Mouse (Mus musculus) forebrain, postnatal 0 days (tissue): ENCODE measurements around the gene Krtap4-8. TPM values are rescaled to one million over a fixed set of nuclear protein-coding genes. Genes with fewer than 3 reads are reported as not detected.
"Not testable (repeated sequence)": the region's sequence is repeated elsewhere in the genome, so short reads cannot be mapped to it uniquely, and the experiment has no call there.

Source experiments
- ATAC-seq: fragments of 200-750 bp; cut with Nextera tagmentation; 2 replicates; pipeline ENCODE4 v1.8.0; 2017; ENCODE audit warnings: mild to moderate bottlenecking, moderate library complexity
- DNase-seq: peaks from one replicate; pipeline ENCODE4 v3.0.0-alpha.2; 2015
- H3K27ac ChIP-seq: fragments of 300-500 bp; sonication (generic); 2 replicates; pipeline ENCODE4 v1.5.1; 2014; ENCODE audit warnings: low read depth, mild to moderate bottlenecking, antibody characterized with exemption, low read length, moderate library complexity, mixed read lengths
- H3K27me3 ChIP-seq: fragments of 300-500 bp; sonication (generic); 2 replicates; pipeline ENCODE4 v1.6.1; 2014; ENCODE audit warnings: mild to moderate bottlenecking, low read length, mixed read lengths; ENCODE audit not compliant: insufficient read depth
- H3K36me3 ChIP-seq: fragments of 300-500 bp; sonication (generic); 2 replicates; pipeline ENCODE4 v1.6.1; 2014; ENCODE audit warnings: mild to moderate bottlenecking, moderate library complexity; ENCODE audit not compliant: insufficient read depth
- H3K4me1 ChIP-seq: fragments of 300-500 bp; sonication (generic); 2 replicates; pipeline ENCODE4 v1.6.1; 2014; ENCODE audit warnings: antibody characterized with exemption; ENCODE audit not compliant: insufficient read depth
- H3K4me2 ChIP-seq: fragments of 300-500 bp; sonication (generic); 2 replicates; pipeline ENCODE4 v1.6.1; 2014; ENCODE audit warnings: low read depth, mild to moderate bottlenecking, moderate library complexity
- H3K4me3 ChIP-seq: fragments of 300-500 bp; sonication (generic); 2 replicates; pipeline ENCODE4 v1.5.1; 2014; ENCODE audit warnings: low read depth, low read length, mixed read lengths
- H3K9ac ChIP-seq: fragments of 300-500 bp; sonication (generic); 2 replicates; pipeline ENCODE4 v1.6.1; 2014; ENCODE audit warnings: mild to moderate bottlenecking
- H3K9me3 ChIP-seq: fragments of 300-500 bp; sonication (generic); 2 replicates; pipeline ENCODE4 v1.6.1; 2016; ENCODE audit warnings: low read length
- CTCF ChIP-seq: sonication (generic); IDR thresholded peaks from 2 replicates; pipeline ENCODE4 v1.5.1; 2016; ENCODE audit warnings: antibody characterized with exemption, control low read depth, low read depth
- WGBS: fragments of 180-500 bp; shearing (Covaris S2); extraction: QIAGEN DNeasy Blood & Tissue Kit; methylation state at CpG from one replicate; pipeline ENCODE4 v1.1.7; 2014; 5-methylcytosine and 5-hydroxymethylcytosine counted together
- polyA plus RNA-seq: library from polyadenylated mRNA; unstranded; fragments of >200 nt; fragmentation: Nextera tagmentation; extraction: Ambion mirVana; gene quantifications from 2 replicates; pipeline ENCODE4 v1.2.1, GENCODE M21; 2015
- total RNA-seq: library from RNA; depleted of rRNA; stranded (reverse); fragments of >200 nt; gene quantifications from 2 replicates; pipeline ENCODE4 v1.2.3, GENCODE M21; 2014; rRNA removed

The Krtap4-8 gene
- total RNA-seq: not detected in 2 replicates
- not detected in 2 replicates for polyA plus RNA-seq

DNA sequence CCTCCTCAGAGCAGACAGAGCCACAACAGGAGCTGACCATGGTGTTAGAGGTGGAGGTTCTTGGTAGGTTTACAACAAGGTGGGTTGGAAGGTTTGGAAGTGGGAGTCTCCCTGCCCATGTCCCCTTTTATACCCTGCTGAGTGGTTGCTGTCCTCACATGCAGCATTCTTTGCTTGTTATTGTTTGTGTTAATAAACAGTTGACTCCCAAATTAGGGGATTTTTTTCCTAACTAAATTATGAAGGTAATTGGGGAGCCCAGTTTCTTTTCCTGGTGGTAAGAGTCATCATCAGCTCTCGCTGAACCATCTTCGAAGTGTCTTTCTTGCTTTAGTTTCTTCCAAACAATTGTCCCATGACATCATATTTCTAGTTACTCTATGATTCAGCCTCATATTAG is at the start of gene Krtap4-8:
Gene Krtap4-8 (minus strand): TSS at position 101 of the 400 bp plus-strand sequence.
- no peak for ATAC-seq
- Histone ChIP-seq H3K27me3 (no peaks in the 10 kb centered on the region), H3K4me3 (no peak within 1 kb of the TSS), H3K4me2 (no peak within 1 kb of the TSS), H3K27ac (no peak within 1 kb of the TSS), H3K9me3 (no peaks in the 10 kb centered on the region), H3K4me1 (no peaks in the 10 kb centered on the region), H3K9ac (no peak within 1 kb of the TSS), H3K36me3 (no peaks in the 10 kb centered on the region)
- no peak for DNase-seq
- no peak for TF ChIP-seq CTCF
- 97% methylated on average over 2 of the region's 2 CpGs for WGBS

DNA sequence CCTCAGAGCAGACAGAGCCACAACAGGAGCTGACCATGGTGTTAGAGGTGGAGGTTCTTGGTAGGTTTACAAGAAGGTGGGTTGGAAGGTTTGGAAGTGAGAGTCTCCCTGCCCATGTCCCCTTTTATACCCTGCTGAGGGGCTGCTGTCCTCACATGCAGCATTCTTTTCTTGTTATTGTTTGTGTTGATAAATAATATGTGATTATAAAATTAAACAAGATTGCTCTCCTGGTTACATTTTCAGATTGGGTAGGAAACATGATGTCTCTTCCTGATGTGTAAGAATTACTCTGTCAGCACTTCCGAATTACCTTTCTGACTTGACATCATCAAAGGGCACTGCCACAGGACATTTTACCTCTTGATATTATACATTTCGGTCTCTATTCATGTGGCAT is 35.1 kb upstream of the Krtap4-8 start, which contains the start of gene Gm11564:
Gene Gm11564 (minus strand): TSS at position 101 of the 400 bp plus-strand sequence.
- H3K36me3 ChIP-seq, DNase-seq, H3K9me3 ChIP-seq, H3K4me2 ChIP-seq, H3K4me3 ChIP-seq, ATAC-seq, H3K9ac ChIP-seq, H3K27me3 ChIP-seq, H3K27ac ChIP-seq, H3K4me1 ChIP-seq: not testable (repeated sequence)
- 83% methylated on average over 2 of the region's 2 CpGs for WGBS

- H3K4me3 ChIP-seq, H3K36me3 ChIP-seq, H3K4me2 ChIP-seq, H3K9me3 ChIP-seq, H3K4me1 ChIP-seq, H3K9ac ChIP-seq, ATAC-seq, DNase-seq, H3K27ac ChIP-seq, H3K27me3 ChIP-seq: not testable (repeated sequence)
These were observed 29.3 kb upstream of the Krtap4-8 start, which contains the start of gene Krtap4-13 for GRCm38 (mm10) chr11:99809792-99810191. Gene Krtap4-13, minus strand, starts transcription at chr11:99809892.

DNA sequence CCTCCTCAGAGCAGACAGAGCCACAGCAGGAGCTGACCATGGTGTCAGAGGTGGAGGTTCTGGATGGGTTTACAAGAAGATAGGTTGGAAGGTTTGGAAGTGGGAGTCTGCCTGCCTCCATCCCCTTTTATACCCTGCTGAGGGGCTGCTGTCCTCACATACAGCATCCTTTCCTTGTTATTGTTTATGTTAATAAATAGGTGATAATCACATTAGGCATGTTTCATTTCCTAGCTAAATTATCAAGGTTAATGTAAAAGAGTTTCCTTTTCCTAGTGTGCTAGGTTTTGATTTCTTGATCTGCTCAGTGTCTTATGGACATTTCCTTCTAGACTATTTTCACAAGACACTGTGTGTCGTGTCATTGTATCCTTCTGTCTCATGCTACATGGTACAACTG is 23.8 kb upstream of the Krtap4-8 start, which contains the start of gene Gm11554:
Gene Gm11554 (minus strand): TSS at position 101 of the 400 bp plus-strand sequence.
- not testable (repeated sequence) for H3K9me3 ChIP-seq, H3K27ac ChIP-seq, H3K4me3 ChIP-seq, H3K36me3 ChIP-seq, H3K27me3 ChIP-seq, H3K4me1 ChIP-seq, H3K9ac ChIP-seq, DNase-seq, ATAC-seq, H3K4me2 ChIP-seq
- no CpG with 5 or more reads among the region's 1 CpGs for WGBS

DNA sequence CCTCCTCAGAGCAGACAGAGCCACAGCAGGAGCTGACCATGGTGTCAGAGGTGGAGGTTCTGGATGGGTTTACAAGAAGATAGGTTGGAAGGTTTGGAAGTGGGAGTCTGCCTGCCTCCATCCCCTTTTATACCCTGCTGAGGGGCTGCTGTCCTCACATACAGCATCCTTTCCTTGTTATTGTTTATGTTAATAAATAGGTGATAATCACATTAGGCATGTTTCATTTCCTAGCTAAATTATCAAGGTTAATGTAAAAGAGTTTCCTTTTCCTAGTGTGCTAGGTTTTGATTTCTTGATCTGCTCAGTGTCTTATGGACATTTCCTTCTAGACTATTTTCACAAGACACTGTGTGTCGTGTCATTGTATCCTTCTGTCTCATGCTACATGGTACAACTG is 18.3 kb upstream of the Krtap4-8 start, which contains the start of gene Gm11569:
Gene Gm11569 (minus strand): TSS at position 101 of the 400 bp plus-strand sequence.
- H3K9me3 ChIP-seq, H3K4me3 ChIP-seq, ATAC-seq, H3K27ac ChIP-seq, H3K4me1 ChIP-seq, H3K27me3 ChIP-seq, DNase-seq, H3K4me2 ChIP-seq, H3K9ac ChIP-seq, H3K36me3 ChIP-seq: not testable (repeated sequence)
- WGBS: no CpG with 5 or more reads among the region's 1 CpGs

DNA sequence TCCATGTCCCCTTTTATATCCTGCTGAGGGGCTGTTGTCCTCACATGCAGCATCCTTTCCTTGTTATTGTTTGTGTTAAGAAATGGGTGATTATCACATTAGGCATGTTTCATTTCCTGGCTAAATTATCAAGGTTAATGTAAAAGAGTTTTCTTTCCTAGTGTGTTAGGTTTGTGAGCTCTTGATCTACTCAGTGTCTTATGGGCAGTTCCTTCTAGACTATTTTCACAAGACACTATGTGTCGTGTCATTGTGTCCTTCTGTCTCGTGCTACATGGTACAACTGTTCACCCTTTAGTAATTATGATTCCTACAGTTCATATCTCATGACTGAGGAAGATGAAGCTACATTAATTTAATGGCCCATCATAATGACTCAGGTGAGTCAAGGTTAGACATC is 12.9 kb upstream of the Krtap4-8 start, which contains the start of gene Gm11596:
Gene Gm11596 (minus strand): TSS at position 101 of the 400 bp plus-strand sequence.
- H3K27me3 ChIP-seq: no peaks in the 10 kb centered on the region
- DNase-seq: no peak
- no peak for ATAC-seq

DNA sequence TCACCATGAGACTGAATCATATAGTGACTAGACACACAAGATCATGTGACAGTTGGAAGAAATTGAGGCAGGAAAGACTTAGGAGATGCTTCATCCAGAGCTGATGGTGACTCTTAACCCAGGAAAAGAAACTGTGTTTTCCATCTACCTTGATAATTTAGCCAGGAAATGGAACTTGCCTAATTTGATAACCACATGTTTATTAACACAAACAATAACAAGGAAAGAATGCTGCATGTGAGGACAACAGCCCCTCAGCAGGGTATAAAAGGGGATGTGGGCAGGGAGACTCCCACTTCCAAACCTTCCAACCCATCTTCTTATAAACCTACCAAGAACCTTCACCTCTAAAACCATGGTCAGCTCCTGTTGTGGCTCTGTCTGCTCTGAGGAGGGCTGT is 4.4 kb upstream of the Krtap4-8 start, which contains the start of gene Krtap4-9:
Gene Krtap4-9 (plus strand): TSS at position 301 of the 400 bp plus-strand sequence.
- not testable (repeated sequence) for H3K4me2 ChIP-seq, H3K9ac ChIP-seq, H3K36me3 ChIP-seq, H3K9me3 ChIP-seq, H3K4me3 ChIP-seq, H3K27ac ChIP-seq, DNase-seq, H3K27me3 ChIP-seq, ATAC-seq, H3K4me1 ChIP-seq

More for the DNA sequence above, 12.9 kb upstream of the Krtap4-8 start, which contains the start of gene Gm11596:
- TF ChIP-seq CTCF: no peak
- 78% methylated on average over 2 of the region's 2 CpGs for WGBS
- H3K4me2 ChIP-seq: no peak within 1 kb of the TSS
- no peaks in the 10 kb centered on the region for H3K9me3 ChIP-seq
- no peak within 1 kb of the TSS for H3K27ac ChIP-seq
- H3K4me1 ChIP-seq: no peaks in the 10 kb centered on the region
- no peak within 1 kb of the TSS for H3K4me3 ChIP-seq
- no peaks in the 10 kb centered on the region for H3K36me3 ChIP-seq
- H3K9ac ChIP-seq: no peak within 1 kb of the TSS
